Mouse (Mus musculus) megakaryocyte, embryonic 14.5 days (primary cell): Measurements from ENCODE around the gene Ppil4.

Experiments
- FLI1 ChIP-seq: IDR thresholded peaks from 2 replicates; pipeline ENCODE4 v1.6.1; 2012; ENCODE audit warnings: low read length, inconsistent platforms, mixed read lengths
- GATA1 ChIP-seq: IDR thresholded peaks from 3 replicates; pipeline ENCODE4 v1.6.1; 2012; ENCODE audit warnings: mixed read lengths, low read length, inconsistent platforms, borderline replicate concordance

- TF ChIP-seq GATA1, result no peak
- TF ChIP-seq FLI1, result no peak
These were observed 26.0 kb downstream of the Ppil4 start for GRCm38 (mm10) chr10:7818676-7819075.
